Mouse (Mus musculus) forebrain, embryonic 10.5 days (tissue): ENCODE measurements around the gene Psmf1. TPM values are rescaled to one million over a fixed set of nuclear protein-coding genes. Genes with fewer than 3 reads are reported as not detected.

Source experiments
- polyA plus RNA-seq: library from polyadenylated mRNA; unstranded; fragments of >200 nt; fragmentation: Nextera tagmentation; extraction: Ambion mirVana; gene quantifications from 2 replicates; pipeline ENCODE4 v1.2.1, GENCODE M21; 2016

Psmf1 gene
- polyA plus RNA-seq, 1 experiment from 2014 or later: 56.5 TPM

Other genes starting within 250 kb of the Psmf1 start
- gene Fkbp1a, start 201.7 kb downstream of the Psmf1 start, polyA plus RNA-seq: 582 and 592 TPM in 2 replicates
- 0.43 and 0.79 TPM in 2 replicates for gene Sdcbp2, start 171.6 kb downstream of the Psmf1 start, polyA plus RNA-seq
- gene Snph, start 111.6 kb downstream of the Psmf1 start, polyA plus RNA-seq: 0.90 and 1.1 TPM in 2 replicates
- not detected in 2 replicates for gene Rad21l, start 75.7 kb downstream of the Psmf1 start, polyA plus RNA-seq
- 5.7 and 5.8 TPM in 2 replicates for gene Tmem74b, start 42.2 kb downstream of the Psmf1 start, polyA plus RNA-seq
- 0.29 and 0.39 TPM in 2 replicates for gene Rspo4, start 98.7 kb upstream of the Psmf1 start, polyA plus RNA-seq
- gene Angpt4, start 167.0 kb upstream of the Psmf1 start, polyA plus RNA-seq: 0.06 and 0.17 TPM in 2 replicates
- gene Fam110a, start 236.0 kb upstream of the Psmf1 start, polyA plus RNA-seq: 60.3 and 70.4 TPM in 2 replicates